Mouse (Mus musculus): ENCODE results near the gene Nubp2.

The Nubp2 gene

DNA sequence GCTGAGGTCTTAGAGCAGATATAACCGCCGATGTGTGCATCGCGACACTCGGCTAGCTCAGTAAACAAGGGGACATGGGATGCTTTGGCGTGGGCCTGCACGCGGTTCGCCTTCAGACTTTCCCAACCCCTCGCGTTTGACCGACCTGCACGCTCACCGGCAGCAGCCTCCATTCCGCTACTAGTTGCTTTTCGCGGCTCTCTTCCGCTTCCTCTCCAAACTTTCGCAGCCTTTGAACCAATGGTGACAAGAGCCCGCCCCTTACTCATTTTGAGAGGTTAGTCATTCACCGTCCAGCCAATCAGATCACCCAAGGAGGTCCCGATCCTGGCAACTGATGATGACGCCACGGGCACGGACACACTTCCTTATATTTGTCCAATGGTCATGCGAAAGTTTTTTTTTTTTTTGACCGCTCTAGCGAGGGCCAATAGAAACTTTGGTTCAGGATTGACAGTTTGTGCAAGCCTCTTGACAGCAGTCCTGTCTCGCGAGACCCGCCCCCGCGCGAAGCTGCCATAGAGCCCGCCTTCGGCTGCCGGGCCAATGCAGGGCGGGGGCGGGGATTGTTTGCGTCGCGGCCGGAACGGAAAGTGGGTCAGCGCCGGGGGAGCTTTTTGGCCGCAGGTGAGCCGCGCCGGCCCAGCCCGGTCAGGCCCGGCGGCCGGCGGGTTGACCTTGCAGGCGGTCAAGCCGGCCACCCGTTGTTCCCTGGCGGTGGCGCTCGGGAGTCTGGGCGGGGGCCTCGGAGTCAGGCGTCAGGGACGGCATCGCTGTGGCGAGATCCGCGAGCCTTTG, at the start of gene Nubp2, which contains the start of gene Spsb3:
Gene Nubp2 (minus strand): TSS at position 216 of the 798 bp plus-strand sequence.
Gene Spsb3 (plus strand): TSS at position 510 of the 798 bp plus-strand sequence.
- peak; percentile 95 to 96 for DNase-seq (ENCODE audit: low read depth in 2 of 2, low spot score in 2 of 2)

DNA sequence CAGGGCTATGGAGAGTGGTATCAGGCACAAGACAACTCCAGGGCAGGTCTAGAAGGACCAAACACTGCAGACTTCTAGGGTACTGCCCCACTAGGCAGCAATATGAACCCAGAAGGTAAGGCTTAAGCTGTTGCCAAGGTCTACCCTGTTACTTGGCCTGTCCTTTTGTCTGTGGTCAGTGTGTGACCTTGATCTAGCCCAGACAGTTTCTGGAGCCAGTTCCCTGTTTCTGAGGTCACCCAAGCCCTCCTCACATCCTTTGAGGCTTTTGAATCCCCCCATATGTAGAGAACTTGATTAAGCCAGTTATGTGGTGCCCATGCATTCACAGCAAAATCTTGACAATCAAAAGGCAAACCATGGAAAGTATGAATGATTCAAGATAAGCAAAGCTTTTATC, 49.5 kb upstream of the Nubp2 start:
- DNase-seq (ENCODE audit: low read depth in 2 of 2, low spot score in 2 of 2): no peak

DNA sequence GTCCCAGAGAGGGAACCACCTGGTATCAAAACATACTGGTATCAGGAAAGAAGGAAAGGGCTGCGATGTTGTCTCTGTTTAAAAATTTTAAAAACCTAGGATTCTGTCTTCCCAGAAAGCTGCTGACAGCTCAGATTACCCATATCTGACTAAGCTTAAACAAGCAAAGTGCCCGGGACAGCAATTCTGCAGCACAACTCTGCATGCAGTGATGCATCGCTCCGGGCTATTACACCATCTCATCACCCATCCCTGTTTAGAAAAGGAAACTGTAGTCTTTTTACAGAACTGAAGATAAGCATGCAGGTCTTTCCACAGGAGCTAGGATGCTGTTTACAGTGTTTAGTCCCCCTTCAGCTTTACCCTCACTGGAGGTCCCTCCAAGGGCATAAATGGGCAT, 48.8 kb upstream of the Nubp2 start:
- DNase-seq (ENCODE audit: low read depth in 2 of 2, low spot score in 2 of 2): no peak

DNA sequence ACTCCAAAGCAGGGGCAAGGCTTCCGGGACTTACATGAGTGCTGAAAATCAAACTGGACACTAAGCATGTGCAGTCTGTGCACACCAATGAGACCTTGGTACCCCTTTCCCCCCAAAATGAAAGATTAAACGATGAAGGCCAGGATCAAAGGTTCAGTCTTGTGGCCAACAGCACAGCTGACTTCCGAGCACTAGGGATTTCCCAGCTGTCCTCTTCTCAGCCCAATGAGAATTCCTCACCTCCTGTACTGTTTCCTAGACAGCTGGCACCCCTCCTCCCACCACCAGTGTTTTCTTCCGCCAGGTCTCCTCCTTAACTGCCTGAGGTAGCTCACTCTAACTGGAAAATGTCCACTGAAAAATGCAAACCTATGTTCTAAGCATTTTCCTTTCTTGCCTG, 47.0 kb upstream of the Nubp2 start:
- DNase-seq (ENCODE audit: low read depth in 2 of 2, low spot score in 2 of 2): no peak

DNA sequence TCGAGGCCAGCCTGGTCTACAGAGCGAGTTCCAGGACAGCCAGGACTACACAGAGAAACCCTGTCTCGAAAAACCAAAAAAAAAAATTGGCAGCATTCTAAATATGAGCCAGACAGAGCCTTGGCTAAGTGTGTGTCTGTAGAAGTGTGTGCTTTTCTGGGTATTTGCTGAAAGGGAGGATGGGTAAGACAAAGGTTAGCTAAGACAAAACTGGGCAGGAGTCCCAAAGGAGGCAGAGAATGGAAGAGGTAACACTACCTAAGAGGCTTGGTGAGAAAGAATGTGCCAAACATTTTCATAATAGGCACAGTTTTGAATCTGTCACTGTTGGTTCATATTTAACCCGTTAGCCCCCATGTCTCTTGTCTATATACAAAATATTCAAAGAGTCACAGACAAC, 46.3 kb upstream of the Nubp2 start:
- no peak for DNase-seq (ENCODE audit: low read depth in 2 of 2, low spot score in 2 of 2)

DNA sequence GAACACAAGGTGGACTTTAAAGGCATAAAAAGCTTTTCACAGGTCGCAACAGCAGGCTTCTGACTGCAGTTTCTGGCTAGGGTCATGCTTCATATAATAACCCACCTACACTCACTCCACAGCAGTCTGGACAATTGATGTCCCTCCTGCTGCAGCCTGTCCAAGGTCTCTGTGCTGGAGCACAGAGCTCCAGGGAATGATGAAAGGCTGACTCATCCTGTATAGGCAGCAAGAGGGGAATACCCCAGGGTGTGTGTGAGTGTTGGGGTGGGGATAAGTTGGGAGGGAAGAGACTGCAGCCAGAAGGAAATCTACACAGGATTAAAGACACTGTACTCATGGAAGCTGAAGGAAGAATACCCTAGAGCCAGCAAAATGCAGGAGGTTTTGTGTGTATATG, 43.4 kb upstream of the Nubp2 start:
- no peak for DNase-seq (ENCODE audit: low read depth in 2 of 2, low spot score in 2 of 2)

DNA sequence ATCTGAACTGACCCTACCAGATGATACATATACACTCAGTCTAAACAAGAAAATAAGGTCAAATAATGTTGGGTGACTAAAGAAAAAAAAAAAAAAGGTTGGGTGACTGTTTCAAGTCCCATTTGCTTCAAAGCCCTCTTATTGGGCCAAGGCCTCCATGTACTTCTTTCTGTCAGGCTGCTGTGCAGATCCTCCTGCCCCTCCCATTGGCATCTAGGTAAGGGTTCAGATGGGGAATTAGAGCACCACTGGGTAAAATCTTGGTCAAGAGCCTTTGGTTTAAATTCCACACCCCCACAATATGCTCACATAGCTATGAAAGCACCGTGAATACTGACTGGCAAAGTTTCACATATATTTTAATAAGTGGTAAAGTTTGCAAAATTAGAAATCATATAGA, 37.1 kb upstream of the Nubp2 start:
- no peak for DNase-seq (ENCODE audit: low read depth in 2 of 2, low spot score in 2 of 2)

DNA sequence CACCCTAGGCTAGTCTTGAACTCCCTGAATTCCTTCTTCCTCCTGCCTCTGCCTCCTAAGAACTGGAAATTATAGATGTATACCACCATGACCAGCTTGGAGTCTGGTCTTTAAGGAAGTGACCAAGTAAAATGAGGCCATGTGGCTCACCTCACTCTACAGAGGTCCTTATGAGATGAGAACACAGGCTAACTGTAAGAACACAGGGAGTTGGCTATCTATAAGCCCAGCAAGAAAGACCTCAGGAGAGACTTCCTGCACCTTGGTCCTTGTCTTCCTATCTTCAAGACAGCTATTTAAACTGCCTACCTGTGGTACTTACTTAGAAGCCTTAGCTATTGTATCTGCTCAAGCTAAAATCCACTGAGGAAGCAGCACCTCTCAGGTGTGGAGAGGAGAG, 27.8 kb upstream of the Nubp2 start:
- DNase-seq (ENCODE audit: low read depth in 2 of 2, low spot score in 2 of 2): no peak

DNA sequence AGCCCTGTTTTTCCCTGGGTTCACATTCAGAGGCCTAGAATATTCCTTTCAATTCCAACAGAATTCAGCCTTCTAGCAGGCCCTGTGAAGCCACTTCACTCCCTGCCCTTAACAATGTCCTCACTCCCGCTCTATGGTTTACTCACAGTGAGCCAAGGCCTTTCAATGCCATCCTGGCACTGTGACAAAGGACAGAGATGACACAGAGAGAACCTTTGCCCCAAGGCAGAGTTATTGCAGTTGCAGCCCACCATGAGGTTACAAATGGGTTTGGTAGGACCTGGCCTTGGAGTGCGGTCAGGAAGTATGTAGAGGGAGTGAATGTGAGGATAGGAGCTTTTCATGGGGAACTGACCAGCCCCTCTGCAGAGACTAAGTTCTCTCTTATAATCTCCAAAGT, 21.4 kb upstream of the Nubp2 start:
- no peak for DNase-seq (ENCODE audit: low read depth in 2 of 2, low spot score in 2 of 2)

DNA sequence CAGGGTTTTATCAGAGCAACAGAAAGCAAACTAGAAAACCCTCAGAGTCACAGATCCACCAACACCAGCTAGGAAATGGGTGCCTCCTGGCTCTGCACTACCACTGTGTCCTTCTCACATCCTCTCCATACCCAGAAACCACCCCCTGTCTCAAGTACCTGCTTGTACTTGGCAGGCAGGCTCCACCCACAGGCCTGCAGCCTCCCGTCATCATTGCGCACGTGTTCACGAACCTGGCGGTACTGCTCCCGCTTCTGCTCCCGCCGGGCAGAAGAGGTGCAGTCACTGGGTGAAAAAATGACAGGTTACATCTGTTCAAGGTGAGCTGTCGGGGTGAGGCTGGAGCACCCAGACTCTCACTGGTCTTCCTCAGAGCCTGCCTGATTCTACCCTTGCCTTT, 17.6 kb upstream of the Nubp2 start:
- no peak for DNase-seq (ENCODE audit: low read depth in 2 of 2, low spot score in 2 of 2)

DNA sequence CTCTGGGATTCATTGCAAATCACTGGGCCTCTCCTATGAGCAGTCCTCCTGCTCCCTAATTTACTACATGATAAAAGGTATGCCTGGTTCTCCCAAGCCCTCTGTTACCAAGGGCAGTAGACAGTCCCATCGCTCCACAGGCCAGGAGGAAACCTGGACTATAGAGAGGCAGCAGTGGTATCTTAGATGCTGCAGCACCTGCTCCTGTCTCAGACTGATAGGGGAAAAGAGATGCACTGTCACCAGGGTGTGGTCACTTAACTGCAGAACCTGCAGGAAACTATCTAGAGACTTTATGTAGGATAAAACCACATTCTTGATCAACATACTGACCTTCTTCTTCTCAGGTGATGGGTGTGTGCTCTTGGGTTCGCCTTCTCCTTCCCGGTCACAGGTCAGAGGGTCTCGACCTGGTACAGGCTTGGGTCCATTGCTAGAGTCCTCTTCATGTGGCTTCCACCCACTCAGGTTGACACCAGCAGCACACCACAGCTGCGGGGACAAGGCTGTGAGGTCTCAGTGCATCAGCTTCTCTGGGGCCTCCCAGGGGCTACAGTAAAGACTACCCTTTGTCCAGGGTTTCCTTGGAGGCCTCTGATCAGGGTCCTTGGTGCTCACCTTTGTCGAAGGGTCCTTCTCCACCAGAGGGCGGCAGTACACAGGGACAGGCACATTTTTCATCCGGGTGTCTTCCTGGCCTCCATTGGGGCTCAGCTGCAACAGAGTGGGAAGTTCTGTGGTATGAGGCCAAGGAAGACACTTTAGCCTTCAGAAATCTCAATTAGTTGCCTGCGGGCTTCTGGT, 16.7 kb upstream of the Nubp2 start:
- no peak for DNase-seq (ENCODE audit: low read depth in 2 of 2, low spot score in 2 of 2)

DNA sequence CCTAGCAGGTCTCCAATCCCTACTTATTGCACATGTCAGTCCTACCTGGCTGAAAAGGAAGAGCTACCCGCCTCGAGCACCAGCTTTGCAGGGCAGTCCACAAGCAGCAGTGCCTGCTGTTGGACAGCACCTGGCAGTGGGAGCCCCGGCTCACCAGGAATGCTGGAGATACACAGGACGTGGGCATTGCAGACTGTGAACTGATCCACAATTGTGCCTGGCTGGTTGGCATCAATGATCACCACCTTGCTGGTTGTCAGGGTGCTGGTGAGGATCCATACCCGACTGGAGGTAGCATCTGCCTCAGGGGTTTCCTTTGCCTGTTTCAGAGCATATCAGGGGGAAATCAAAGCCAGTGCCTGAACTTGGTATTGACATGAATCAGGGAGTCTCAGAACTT, 16.0 kb upstream of the Nubp2 start:
- no peak for DNase-seq (ENCODE audit: low read depth in 2 of 2, low spot score in 2 of 2)

DNA sequence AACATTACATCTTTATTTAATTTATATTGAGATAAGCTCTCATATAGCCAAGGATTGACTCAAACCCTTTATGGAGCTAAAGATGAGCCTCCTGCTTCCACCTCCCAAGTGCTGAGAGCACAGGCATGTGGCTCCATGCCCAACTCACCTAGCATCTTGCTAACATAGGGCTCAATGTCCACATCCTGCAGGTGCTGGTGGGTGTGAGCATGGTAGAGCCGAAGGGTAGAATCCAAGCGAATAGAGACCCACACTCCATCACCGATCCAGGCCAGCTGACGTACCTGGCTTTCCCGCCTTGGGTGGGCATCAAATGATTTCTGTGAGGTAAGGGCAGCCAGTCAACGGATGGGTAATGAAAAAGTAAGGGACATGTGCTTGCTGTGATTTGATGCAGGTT, 13.9 kb upstream of the Nubp2 start:
- no peak for DNase-seq (ENCODE audit: low read depth in 2 of 2, low spot score in 2 of 2)

DNA sequence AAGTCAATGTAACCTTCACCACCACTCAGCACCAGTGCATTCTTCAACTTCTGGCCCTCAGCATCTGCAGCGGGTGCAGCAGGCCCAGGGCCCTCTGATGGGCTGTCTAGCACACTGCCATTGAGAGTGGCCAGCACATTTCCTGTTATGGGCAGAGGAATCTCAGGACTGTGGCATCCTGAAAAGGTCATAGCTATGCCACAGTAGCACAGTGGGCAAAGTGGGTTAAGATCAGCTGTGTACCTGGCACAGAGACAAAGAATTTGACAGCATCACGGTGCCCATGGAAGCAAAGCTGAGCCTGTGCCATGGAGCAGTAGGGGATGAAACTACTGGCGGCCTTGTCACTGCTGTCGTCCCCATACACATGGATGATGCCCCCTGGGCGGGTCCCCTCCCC, 13.0 kb upstream of the Nubp2 start:
- no peak for DNase-seq (ENCODE audit: low read depth in 2 of 2, low spot score in 2 of 2)

DNA sequence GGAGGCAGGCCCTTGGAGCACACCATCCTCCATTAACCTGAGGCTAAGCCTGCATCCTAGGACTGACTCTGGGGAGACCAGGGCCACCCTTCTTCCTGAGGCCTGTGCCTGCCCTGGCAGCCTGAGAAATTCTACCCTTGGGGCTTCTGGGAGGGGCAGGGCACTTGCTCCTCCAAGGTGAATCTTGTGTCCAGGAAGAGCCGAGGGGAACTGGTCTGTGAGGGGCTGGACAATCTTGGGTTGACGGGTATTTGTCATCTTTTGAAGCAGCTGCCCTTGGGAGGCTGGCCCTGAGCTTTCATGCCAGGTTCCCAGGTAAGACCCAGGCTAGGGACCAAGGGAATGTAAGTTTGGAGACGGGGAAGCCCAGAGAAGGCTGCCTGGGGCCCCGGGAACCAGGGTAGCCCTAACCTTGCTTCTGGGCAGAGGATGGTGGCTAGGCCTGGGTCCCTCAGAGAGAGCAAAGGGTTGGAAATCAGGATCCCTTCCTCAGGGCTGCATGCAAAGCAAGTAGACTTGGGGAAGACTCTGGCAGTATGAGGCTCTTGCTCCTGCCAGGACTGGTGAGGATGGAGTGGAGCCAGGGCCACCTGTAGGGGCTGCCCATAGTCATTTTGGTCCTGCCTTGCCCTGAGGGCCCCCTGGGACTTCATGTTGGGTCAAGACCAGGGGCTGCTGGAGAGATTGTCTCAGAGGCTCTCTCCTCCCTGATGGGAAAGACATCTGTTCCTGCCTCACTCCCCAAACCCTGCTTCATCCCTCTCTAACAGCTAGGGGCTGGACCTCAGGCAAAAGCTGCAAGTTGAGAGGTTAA, 12.1 kb upstream of the Nubp2 start:
- DNase-seq (ENCODE audit: low read depth in 2 of 2, low spot score in 2 of 2): no peak

DNA sequence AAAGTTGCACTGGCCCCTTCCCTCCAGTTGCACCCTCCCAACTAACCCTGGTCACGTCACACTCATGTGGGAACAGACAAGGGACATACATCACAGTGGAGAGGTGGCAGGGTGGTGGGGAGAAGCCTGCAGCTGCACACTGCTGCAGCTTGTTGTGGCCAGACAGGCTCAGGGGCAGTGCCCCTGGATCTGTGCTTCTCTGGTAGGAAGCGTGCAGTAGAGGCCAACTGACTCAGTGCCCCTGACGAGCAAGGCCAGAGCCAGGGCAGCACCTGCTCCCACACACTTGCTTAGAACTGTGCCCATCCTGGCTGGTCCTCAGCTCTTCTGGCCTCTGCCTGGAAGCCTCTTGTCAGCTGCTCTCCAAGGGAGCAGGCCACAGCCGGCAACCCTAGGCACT, 11.5 kb upstream of the Nubp2 start:
- no peak for DNase-seq (ENCODE audit: low read depth in 2 of 2, low spot score in 2 of 2)

DNA sequence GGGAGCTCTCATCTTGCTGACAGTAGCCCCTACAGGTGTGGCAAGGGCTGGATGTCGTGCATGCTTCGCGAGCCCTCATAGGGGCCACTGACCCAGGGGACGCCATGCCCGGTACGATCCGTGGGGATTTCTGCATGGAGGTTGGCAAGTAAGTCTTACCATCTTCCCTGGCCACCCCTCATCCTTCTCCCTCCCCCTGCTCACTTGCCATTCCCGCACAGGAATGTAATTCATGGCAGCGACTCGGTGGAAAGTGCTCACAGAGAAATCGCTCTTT, 10.8 kb upstream of the Nubp2 start:
- no peak for DNase-seq (ENCODE audit: low read depth in 2 of 2, low spot score in 2 of 2)

DNA sequence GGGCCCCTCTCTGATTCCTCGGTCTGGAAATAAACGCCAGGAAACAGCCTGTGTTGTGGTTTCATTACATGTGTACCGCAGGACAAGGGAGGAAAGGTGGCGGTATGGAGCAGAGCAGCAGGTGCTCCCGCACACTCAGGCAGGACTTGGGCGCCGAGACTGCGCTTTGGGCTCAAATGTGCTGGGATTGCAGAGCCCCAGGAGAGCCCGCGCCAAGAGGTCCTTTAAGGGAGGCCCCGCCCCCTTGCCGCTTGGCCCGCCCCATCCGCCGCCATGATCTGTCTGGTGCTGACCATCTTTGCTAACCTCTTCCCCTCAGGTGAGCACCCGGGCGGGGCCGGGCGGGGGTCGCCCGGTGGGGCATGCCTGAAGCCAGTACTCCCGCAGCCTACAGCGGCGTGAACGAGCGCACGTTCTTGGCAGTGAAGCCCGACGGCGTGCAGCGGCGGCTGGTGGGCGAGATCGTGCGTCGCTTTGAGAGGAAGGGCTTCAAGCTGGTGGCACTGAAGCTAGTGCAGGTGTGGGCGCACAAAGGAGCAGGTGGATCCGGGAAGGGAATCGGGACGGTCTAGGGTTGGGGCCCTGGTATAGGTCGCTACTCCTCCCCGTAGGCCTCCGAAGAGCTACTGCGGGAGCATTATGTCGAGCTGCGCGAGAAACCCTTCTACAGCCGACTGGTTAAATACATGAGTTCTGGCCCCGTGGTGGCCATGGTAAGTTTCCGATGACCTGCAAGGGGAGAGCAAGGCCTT, 10.3 kb upstream of the Nubp2 start, which contains the start of gene Nme3:
Gene Nme3 (plus strand): TSS at position 260 of the 752 bp plus-strand sequence.
- DNase-seq (ENCODE audit: low read depth in 2 of 2, low spot score in 2 of 2): peak; percentile 36 to 55

DNA sequence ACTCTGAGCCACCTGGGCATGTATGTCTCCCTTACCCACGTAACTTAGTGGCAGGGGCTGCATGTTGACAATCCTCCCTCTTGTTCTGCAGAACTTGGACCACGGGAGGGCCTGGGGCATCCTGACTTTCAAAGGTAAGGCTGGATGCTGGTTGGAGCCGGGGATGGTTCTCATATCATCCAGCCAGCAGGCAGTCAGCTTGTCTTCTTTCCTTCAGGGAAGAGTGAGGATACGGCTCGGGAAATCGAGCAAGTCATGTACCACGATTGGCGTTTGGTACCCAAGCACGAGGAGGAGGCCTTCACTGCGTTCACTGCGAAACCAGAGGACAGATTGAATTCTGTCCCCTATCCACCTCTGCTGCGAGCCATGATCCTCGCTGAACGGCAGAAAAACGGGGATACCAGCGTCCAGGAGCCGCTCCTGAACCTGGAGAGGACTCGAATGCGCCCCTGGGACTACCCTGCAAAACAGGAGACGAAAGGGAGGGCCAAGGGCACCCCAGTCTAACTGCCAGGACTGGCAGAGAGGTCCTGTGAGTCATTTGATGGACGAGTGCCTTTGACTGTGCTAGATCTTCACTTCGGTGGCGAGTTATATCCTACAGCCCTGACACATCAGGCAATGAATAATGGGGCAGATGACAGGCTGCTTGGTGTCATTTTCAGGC, 9.6 kb upstream of the Nubp2 start:
- no peak for DNase-seq (ENCODE audit: low read depth in 2 of 2, low spot score in 2 of 2)

DNA sequence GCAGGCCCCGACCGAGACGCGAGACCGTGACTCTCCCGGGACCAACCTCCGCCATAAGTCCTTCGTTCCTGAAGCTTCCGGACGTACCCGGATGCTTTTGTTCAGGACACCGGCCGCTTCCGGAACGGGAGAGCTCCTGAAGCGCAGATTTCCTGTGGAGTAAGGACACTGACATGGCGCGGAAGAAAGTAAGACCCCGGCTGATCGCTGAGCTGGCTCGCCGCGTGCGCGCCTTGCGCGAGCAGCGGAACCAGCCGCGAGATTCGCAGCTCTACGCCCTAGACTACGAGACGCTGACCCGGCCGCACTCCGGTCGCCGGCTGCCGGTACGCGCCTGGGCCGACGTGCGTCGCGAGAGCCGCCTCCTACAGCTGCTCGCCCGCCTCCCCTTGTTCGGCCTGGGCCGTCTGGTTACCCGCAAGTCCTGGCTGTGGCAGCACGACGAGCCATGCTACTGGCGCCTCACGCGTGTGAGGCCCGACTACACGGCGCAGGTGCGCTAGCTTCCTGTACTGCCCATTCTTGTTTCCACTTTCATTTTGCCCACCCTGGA, 8.9 kb upstream of the Nubp2 start, which contains the start of the genes Eme2 and Mrps34:
Gene Eme2 (minus strand): TSS at position 93 of the 553 bp plus-strand sequence.
Gene Mrps34 (plus strand): TSS at position 122 of the 553 bp plus-strand sequence.
- peak; percentile 67 to 69 for DNase-seq (ENCODE audit: low read depth in 2 of 2, low spot score in 2 of 2)

All from CD8-positive naive resting alpha-beta T cell, adult 2 months (primary cell).